Mouse (Mus musculus) liver, embryonic 14.5 days (tissue): Measurements from ENCODE around the gene Ninl. TPM values are rescaled to one million over a fixed set of nuclear protein-coding genes. Genes with fewer than 3 reads are reported as not detected.
A peak's percentile ranks its signal among the peaks of the same experiment; 100 is the strongest.

Experiments
- ATAC-seq: fragments of 200-750 bp; cut with Nextera tagmentation; 2 replicates; pipeline ENCODE4 v1.8.0; 2017; ENCODE audit warnings: moderate number of reproducible peaks, mild to moderate bottlenecking, moderate library complexity; ENCODE audit not compliant: insufficient read depth
- DNase-seq, 3 experiments: peaks; one replicate each; pipeline ENCODE4 v3.0.0-alpha.2; 2012 to 2013; ENCODE audit warnings: low read depth in 3 of 3, low spot score in 3 of 3
- H3K27ac ChIP-seq: fragments of 300-500 bp; sonication (generic); 2 replicates; pipeline ENCODE4 v1.5.1; 2014; ENCODE audit warnings: moderate library complexity, mild to moderate bottlenecking, control low read depth, inconsistent platforms
- H3K27me3 ChIP-seq: fragments of 300-500 bp; sonication (generic); 2 replicates; pipeline ENCODE4 v1.6.1; 2014; ENCODE audit warnings: mild to moderate bottlenecking, low read length, moderate library complexity; ENCODE audit not compliant: control insufficient read depth, insufficient read depth
- H3K36me3 ChIP-seq: fragments of 300-500 bp; sonication (generic); replicated peaks from 2 replicates; pipeline ENCODE4 v1.6.1; 2014; ENCODE audit warnings: low read depth; ENCODE audit not compliant: control insufficient read depth, insufficient read depth
- H3K4me1 ChIP-seq, 2 experiments: fragments of 200-500 bp in 1 of 2; fragments of 300-500 bp in 1 of 2; sonication (generic) in 1 of 2; replicated peaks; 2 replicates each; pipeline ENCODE4 v1.6.1; 2012 to 2014; ENCODE audit warnings: antibody characterized with exemption in 1 of 2, inconsistent platforms in 1 of 2, low read length in 1 of 2; ENCODE audit not compliant: control insufficient read depth in 2 of 2, insufficient read depth in 2 of 2
- H3K4me2 ChIP-seq: fragments of 300-500 bp; sonication (generic); 2 replicates; pipeline ENCODE4 v1.6.1; 2014; ENCODE audit warnings: low read depth, mild to moderate bottlenecking, control low read depth, moderate library complexity
- H3K4me3 ChIP-seq, 2 experiments: fragments of 200-500 bp in 1 of 2; fragments of 300-500 bp in 1 of 2; sonication (generic) in 1 of 2; 2 replicates each; pipeline ENCODE4 v1.5.1; 2012 to 2014; ENCODE audit warnings: low read depth in 2 of 2, low read length in 2 of 2, mild to moderate bottlenecking in 2 of 2, control low read depth in 1 of 2, inconsistent platforms in 1 of 2, moderate library complexity in 1 of 2; ENCODE audit not compliant: insufficient read depth in 1 of 2
- H3K9ac ChIP-seq: fragments of 300-500 bp; sonication (generic); replicated peaks from 2 replicates; pipeline ENCODE4 v1.6.1; 2014; ENCODE audit warnings: mild to moderate bottlenecking, control low read depth, moderate library complexity
- H3K9me3 ChIP-seq: fragments of 300-500 bp; sonication (generic); 2 replicates; pipeline ENCODE4 v1.6.1; 2016; ENCODE audit warnings: low read length, mixed read lengths; ENCODE audit not compliant: control insufficient read depth
- CTCF ChIP-seq: IDR thresholded peaks from 2 replicates; pipeline ENCODE4 v1.5.1; 2016; ENCODE audit warnings: antibody characterized with exemption, low read depth, control low read depth
- EP300 ChIP-seq: IDR thresholded peaks from 2 replicates; pipeline ENCODE4 v1.6.1; 2016; ENCODE audit warnings: antibody characterized with exemption, low read depth
- WGBS: fragments of 180-500 bp; shearing (Covaris S2); extraction: QIAGEN DNeasy Blood & Tissue Kit; methylation state at CpG from one replicate; pipeline ENCODE4 v1.1.7; 2014; ENCODE audit not compliant: insufficient replicate concordance; 5-methylcytosine and 5-hydroxymethylcytosine counted together
- polyA plus RNA-seq, 2 experiments: library from polyadenylated mRNA; depleted of rRNA in 1 of 2; stranded (reverse) in 1 of 2; unstranded in 1 of 2; fragments of >200 nt; fragmentation: Nextera tagmentation in 1 of 2; extraction: Ambion mirVana in 1 of 2; gene quantifications; 2 replicates each; pipeline versions ENCODE4 v1.2.1 to v1.2.3; 2012 to 2014

Ninl gene
- polyA plus RNA-seq, 2 experiments, result 7.0 to 17.3 TPM

- Histone ChIP-seq H3K27me3 (no peaks in the 10 kb centered on the region), H3K4me3 (no peak overlapping the region), H3K36me3 (no peaks in the 10 kb centered on the region), H3K4me1 (peaks cover 4 to 7% of the 10 kb centered on the region in 2 experiments), H3K9ac (no peak overlapping the region), H3K9me3 (no peaks in the 10 kb centered on the region), H3K27ac (no peak overlapping the region), H3K4me2 (no peak overlapping the region)
- 74% methylated on average over 2 of the region's 2 CpGs for WGBS
- TF ChIP-seq CTCF, result no peak
- TF ChIP-seq EP300, result no peak
- ATAC-seq, result no peak
- no peak for DNase-seq
Measured at GRCm38 (mm10) chr2:150990506-150990905, 48.7 kb downstream of the Ninl start.

GRCm38 (mm10) chr2:150985359-150985758 is 53.8 kb downstream of the Ninl start:
- no peak for TF ChIP-seq EP300
- no peak for TF ChIP-seq CTCF
- peaks cover 9 to 13% of the 10 kb centered on the region in 2 experiments for H3K4me1 ChIP-seq
- H3K27ac ChIP-seq, result no peak overlapping the region
- H3K9me3 ChIP-seq, result no peaks in the 10 kb centered on the region
- H3K4me2 ChIP-seq, result no peak overlapping the region
- ATAC-seq (no peak), DNase-seq (no peak)
- 91% methylated on average over 2 of the region's 2 CpGs for WGBS
- H3K9ac ChIP-seq, result no peak overlapping the region
- no peak overlapping the region for H3K4me3 ChIP-seq
- H3K36me3 ChIP-seq, result no peaks in the 10 kb centered on the region
- no peaks in the 10 kb centered on the region for H3K27me3 ChIP-seq

GRCm38 (mm10) chr2:150982051-150982450 is 57.1 kb downstream of the Ninl start:
- DNase-seq, result no peak
- TF ChIP-seq EP300, result no peak
- no peak for TF ChIP-seq CTCF
- no peaks in the 10 kb centered on the region for H3K27me3 ChIP-seq
- H3K9me3 ChIP-seq, result no peaks in the 10 kb centered on the region
- no peak overlapping the region for H3K9ac ChIP-seq
- H3K4me1 ChIP-seq, result peaks cover 19 to 34% of the 10 kb centered on the region in 2 experiments
- no peaks in the 10 kb centered on the region for H3K36me3 ChIP-seq
- no peak overlapping the region for H3K27ac ChIP-seq
- H3K4me2 ChIP-seq, result no peak overlapping the region
- no peak overlapping the region for H3K4me3 ChIP-seq
- ATAC-seq, result no peak

- DNase-seq (peak; percentile 33 to 43 (median 38)), ATAC-seq (peak; percentile 50)
- WGBS, result 21% methylated on average over 7 of the region's 7 CpGs
- H3K4me3 ChIP-seq, result no peak overlapping the region
- H3K27ac ChIP-seq, result no peak overlapping the region
- no peaks in the 10 kb centered on the region for H3K36me3 ChIP-seq
- H3K9me3 ChIP-seq, result no peaks in the 10 kb centered on the region
- no peak overlapping the region for H3K4me2 ChIP-seq
- TF ChIP-seq CTCF, result no peak
- peak; percentile 79 for TF ChIP-seq EP300
- H3K4me1 ChIP-seq, result peaks cover 20 to 40% of the 10 kb centered on the region in 2 experiments
- H3K27me3 ChIP-seq, result no peaks in the 10 kb centered on the region
- no peak overlapping the region for H3K9ac ChIP-seq
Measured at GRCm38 (mm10) chr2:150981524-150981923, 57.7 kb downstream of the Ninl start.

DNA sequence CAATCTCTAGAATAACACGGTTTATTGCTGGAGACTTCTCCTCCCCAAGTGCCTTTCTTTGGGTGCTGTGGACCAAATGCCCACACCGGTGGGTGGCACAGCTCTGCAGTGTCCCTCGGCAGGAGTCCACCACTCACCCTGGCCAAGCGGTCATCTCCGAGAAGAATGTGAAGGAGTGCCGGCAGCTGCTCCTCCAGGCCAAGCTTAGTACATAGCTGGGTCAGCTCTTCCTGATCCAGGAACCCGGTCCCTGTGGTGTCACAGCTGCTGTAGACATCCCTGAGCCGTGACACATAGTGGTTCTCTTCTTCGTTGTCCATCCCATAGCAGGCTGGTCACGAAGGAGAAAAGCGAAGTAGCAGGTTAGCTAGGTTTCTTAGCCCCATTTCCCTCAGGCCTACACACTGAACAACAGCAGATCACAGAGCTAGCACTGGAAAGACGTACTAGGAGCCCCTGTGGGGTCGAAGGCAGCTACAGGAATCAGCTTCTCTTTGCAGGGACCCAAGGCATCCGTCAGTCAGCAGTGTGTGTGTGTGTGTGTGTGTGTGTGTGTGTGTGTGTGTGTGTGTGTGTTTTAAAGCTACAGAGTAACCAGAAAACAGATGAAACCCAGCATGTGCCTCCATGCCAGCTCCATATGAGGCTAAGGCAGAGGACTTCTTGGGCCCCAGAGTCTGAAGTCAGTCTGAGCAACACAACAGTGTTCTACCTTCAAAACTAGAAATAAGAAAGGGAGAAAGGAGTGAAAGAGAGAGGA is 59.1 kb downstream of the Ninl start:
- no peak overlapping the region for H3K27ac ChIP-seq
- H3K9me3 ChIP-seq, result no peaks in the 10 kb centered on the region
- H3K4me3 ChIP-seq, result no peak overlapping the region
- H3K9ac ChIP-seq, result no peak overlapping the region
- no peak overlapping the region for H3K4me2 ChIP-seq
- DNase-seq, result no peak
- no peak for TF ChIP-seq CTCF
- TF ChIP-seq EP300, result no peak
- H3K36me3 ChIP-seq, result peaks cover 3% of the 10 kb centered on the region; the same call in 1 of the 2 replicates
- no peak for ATAC-seq
- WGBS, result 78% methylated on average over 14 of the region's 14 CpGs
- H3K4me1 ChIP-seq, result peaks cover 25 to 47% of the 10 kb centered on the region in 2 experiments
- H3K27me3 ChIP-seq, result no peaks in the 10 kb centered on the region
